Mouse (Mus musculus): ENCODE results near the gene Gm3250.
"Not testable (repeated sequence)": the region's sequence is repeated elsewhere in the genome, so short reads cannot be mapped to it uniquely, and the experiment has no call there.

The Gm3250 gene

GRCm38 (mm10) chr10:77782442-77782841, at the start of gene Gm3250:
TSS of gene Gm3250 (minus strand) at chr10:77782542.
- not testable (repeated sequence) for DNase-seq (ENCODE audit: low read depth, low spot score)

GRCm38 (mm10) chr10:77826951-77827350, 44.6 kb upstream of the Gm3250 start, which contains the start of gene Krtap10-4:
TSS of gene Krtap10-4 (minus strand) at chr10:77827095.
- no peak for DNase-seq (ENCODE audit: low read depth, low spot score)

GRCm38 (mm10) chr10:77819203-77819602, 36.9 kb upstream of the Gm3250 start:
- no peak for DNase-seq (ENCODE audit: low read depth, low spot score)

- DNase-seq (ENCODE audit: low read depth, low spot score) = no peak
Measured at GRCm38 (mm10) chr10:77818523-77818922, 36.2 kb upstream of the Gm3250 start.

- DNase-seq (ENCODE audit: low read depth, low spot score) = peak; percentile 24
Measured at GRCm38 (mm10) chr10:77815514-77815913, 33.2 kb upstream of the Gm3250 start.

- DNase-seq (ENCODE audit: low read depth, low spot score) = no peak
Measured at GRCm38 (mm10) chr10:77814382-77814781, 32.0 kb upstream of the Gm3250 start, which contains the start of gene Gm2696. TSS of gene Gm2696 (plus strand) at chr10:77814682.

GRCm38 (mm10) chr10:77811743-77812142, 29.4 kb upstream of the Gm3250 start, which contains the start of gene Gm9507:
TSS of gene Gm9507 (minus strand) at chr10:77811843.
- DNase-seq (ENCODE audit: low read depth, low spot score) = no peak

- DNase-seq (ENCODE audit: low read depth, low spot score) = no peak
Measured at GRCm38 (mm10) chr10:77804095-77804494, 21.8 kb upstream of the Gm3250 start.

GRCm38 (mm10) chr10:77798921-77799508, 16.7 kb upstream of the Gm3250 start, which contains the start of gene Gm19668:
TSS of gene Gm19668 (minus strand) at chr10:77799133.
- DNase-seq (ENCODE audit: low read depth, low spot score) = no peak

GRCm38 (mm10) chr10:77798164-77798920, 16.0 kb upstream of the Gm3250 start:
- not testable (repeated sequence) for DNase-seq (ENCODE audit: low read depth, low spot score)

GRCm38 (mm10) chr10:77797677-77798076, 15.3 kb upstream of the Gm3250 start:
- no peak for DNase-seq (ENCODE audit: low read depth, low spot score)

GRCm38 (mm10) chr10:77794976-77795375, 12.6 kb upstream of the Gm3250 start, which contains the start of gene Gm9639:
TSS of gene Gm9639 (minus strand) at chr10:77795076.
- DNase-seq (ENCODE audit: low read depth, low spot score) = no peak

GRCm38 (mm10) chr10:77788621-77789020, 6.3 kb upstream of the Gm3250 start:
- DNase-seq (ENCODE audit: low read depth, low spot score) = no peak

GRCm38 (mm10) chr10:77787876-77788275, 5.5 kb upstream of the Gm3250 start, which contains the start of gene Gm7137:
TSS of gene Gm7137 (minus strand) at chr10:77788200.
- DNase-seq (ENCODE audit: low read depth, low spot score) = not testable (repeated sequence)

GRCm38 (mm10) chr10:77783396-77783795, 1.1 kb upstream of the Gm3250 start:
- not testable (repeated sequence) for DNase-seq (ENCODE audit: low read depth, low spot score)

GRCm38 (mm10) chr10:77776844-77777243, 5.5 kb downstream of the Gm3250 start, which contains the start of gene Gm7138:
TSS of gene Gm7138 (minus strand) at chr10:77776944.
- not testable (repeated sequence) for DNase-seq (ENCODE audit: low read depth, low spot score)

GRCm38 (mm10) chr10:77772142-77772541, 10.2 kb downstream of the Gm3250 start:
- not testable (repeated sequence) for DNase-seq (ENCODE audit: low read depth, low spot score)

- not testable (repeated sequence) for DNase-seq (ENCODE audit: low read depth, low spot score)
Measured at GRCm38 (mm10) chr10:77771225-77771624, 11.1 kb downstream of the Gm3250 start, which contains the start of gene Gm3238. TSS of gene Gm3238 (minus strand) at chr10:77771325.

GRCm38 (mm10) chr10:77769727-77770126, 12.6 kb downstream of the Gm3250 start:
- DNase-seq (ENCODE audit: low read depth, low spot score) = no peak

- not testable (repeated sequence) for DNase-seq (ENCODE audit: low read depth, low spot score)
Measured at GRCm38 (mm10) chr10:77759582-77759981, 22.8 kb downstream of the Gm3250 start, which contains the start of gene Gm3233. TSS of gene Gm3233 (minus strand) at chr10:77759682.

GRCm38 (mm10) chr10:77753448-77753847, 28.9 kb downstream of the Gm3250 start:
- DNase-seq (ENCODE audit: low read depth, low spot score) = no peak

- DNase-seq (ENCODE audit: low read depth, low spot score) = not testable (repeated sequence)
Measured at GRCm38 (mm10) chr10:77752312-77752711, 30.0 kb downstream of the Gm3250 start.
